Mouse (Mus musculus) heart, adult 2 months (tissue): ENCODE data around the gene Evi2a. TPM values are rescaled to one million over a fixed set of nuclear protein-coding genes. Genes with fewer than 3 reads are reported as not detected.
A peak's percentile ranks its signal among the peaks of the same experiment; 100 is the strongest.

Source experiments
- DNase-seq, 2 experiments: peaks; one replicate each; pipeline ENCODE4 v3.0.0; 2021
- H3K27ac ChIP-seq: fragments of 200-600 bp; 2 replicates; pipeline ENCODE4 v1.8.1; 2022
- H3K27me3 ChIP-seq: fragments of 200-500 bp; 2 replicates; pipeline ENCODE4 v1.6.1; 2012; ENCODE audit warnings: mild to moderate bottlenecking, low read length, inconsistent platforms, mixed read lengths; ENCODE audit not compliant: control insufficient read depth, insufficient read depth
- H3K36me3 ChIP-seq: fragments of 200-500 bp; 2 replicates; pipeline ENCODE4 v1.6.1; 2012; ENCODE audit warnings: low read length, inconsistent platforms; ENCODE audit not compliant: control insufficient read depth, insufficient read depth
- H3K4me1 ChIP-seq: fragments of 200-500 bp; 2 replicates; pipeline ENCODE4 v1.6.1; 2011; ENCODE audit warnings: low read length; ENCODE audit not compliant: control insufficient read depth, insufficient read depth
- H3K4me3 ChIP-seq: fragments of 200-600 bp; 2 replicates; pipeline ENCODE4 v1.8.1; 2022
- H3K79me2 ChIP-seq: fragments of 200-500 bp; replicated peaks from 2 replicates; pipeline ENCODE4 v1.6.1; 2012; ENCODE audit warnings: mild to moderate bottlenecking, inconsistent platforms, low read length, moderate library complexity, mixed read lengths; ENCODE audit not compliant: control insufficient read depth, insufficient read depth
- H3K9ac ChIP-seq: fragments of 200-500 bp; 2 replicates; pipeline ENCODE4 v1.6.1; 2012; ENCODE audit warnings: low read depth, mild to moderate bottlenecking, control low read depth, inconsistent platforms, low read length, mixed read lengths
- CTCF ChIP-seq: fragments of 200-600 bp; IDR thresholded peaks from 2 replicates; pipeline ENCODE4 v1.8.1; 2022; ENCODE audit warnings: antibody characterized with exemption, mild to moderate bottlenecking, moderate library complexity
- EP300 ChIP-seq: fragments of 200-500 bp; IDR thresholded peaks from 2 replicates; pipeline ENCODE4 v1.6.1; 2011; ENCODE audit warnings: low read depth, low read length, control low read depth; ENCODE audit not compliant: insufficient read depth
- POLR2A ChIP-seq: fragments of 200-500 bp; IDR thresholded peaks from 2 replicates; pipeline ENCODE4 v1.6.1; 2011; ENCODE audit warnings: mild to moderate bottlenecking, low read depth, low read length, control low read depth; ENCODE audit not compliant: insufficient read depth
- WGBS: fragments of 180-500 bp; shearing (Covaris S2); methylation state at CpG from one replicate; pipeline ENCODE4 v1.1.7; 2018; 5-methylcytosine and 5-hydroxymethylcytosine counted together
- intact Hi-C: fragments of 180-260 bp; cut with DNase I; formaldehyde crosslinking; loops from one replicate; pipeline ENCODE4 v1.15.1; 2025
- polyA plus RNA-seq: library from polyadenylated mRNA; depleted of rRNA; stranded (reverse); fragments of >200 nt; gene quantifications from 2 replicates; pipeline ENCODE4 v1.2.3, GENCODE M21; 2012
- total RNA-seq, 2 experiments: library from RNA; stranded (reverse); gene quantifications; 2 replicates each; pipeline ENCODE4 v1.2.3; 2021

The Evi2a gene
- total and polyA plus RNA-seq, 3 experiments = 1.9 to 3.8 (median 2.0) TPM

DNA sequence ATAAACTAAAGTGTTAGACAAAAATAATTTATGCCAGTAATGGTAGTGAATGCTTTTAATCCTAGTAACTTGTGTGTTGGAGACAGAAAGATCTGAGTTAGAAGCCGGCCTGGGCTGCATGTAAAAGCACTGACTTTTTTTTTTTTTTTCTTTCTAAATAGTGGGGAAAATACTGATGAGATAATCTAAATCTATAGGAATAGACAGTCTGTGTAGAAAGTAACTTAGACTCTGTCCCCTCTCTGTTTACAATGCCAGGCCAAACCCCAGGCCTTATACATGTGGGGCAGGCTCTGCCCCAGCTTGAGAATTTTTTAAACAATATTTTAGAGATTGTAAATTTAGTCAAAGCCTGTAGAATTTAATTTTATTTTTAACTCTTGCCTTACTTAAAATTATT lies 7.5 kb downstream of the Evi2a start:
- no peaks in the 10 kb centered on the region for H3K79me2 ChIP-seq
- no peak overlapping the region for H3K4me3 ChIP-seq
- H3K36me3 ChIP-seq = no peaks in the 10 kb centered on the region
- H3K4me1 ChIP-seq = peaks cover 4% of the 10 kb centered on the region
- intact Hi-C loops = no loop called here
- WGBS = 85% methylated on average over 1 of the region's 1 CpGs
- no peak for DNase-seq
- TF ChIP-seq POLR2A = no peak
- TF ChIP-seq CTCF = no peak
- TF ChIP-seq EP300 = no peak
- H3K27me3 ChIP-seq = no peaks in the 10 kb centered on the region
- H3K27ac ChIP-seq = no peak overlapping the region
- no peak overlapping the region for H3K9ac ChIP-seq

GRCm38 (mm10) chr11:79521930-79522329 lies 8.5 kb downstream of the Evi2a start:
- Histone ChIP-seq H3K36me3 (no peaks in the 10 kb centered on the region), H3K79me2 (no peaks in the 10 kb centered on the region), H3K27ac (no peak overlapping the region), H3K9ac (no peak overlapping the region), H3K4me1 (no peaks in the 10 kb centered on the region), H3K4me3 (no peak overlapping the region), H3K27me3 (no peaks in the 10 kb centered on the region)
- intact Hi-C loops = no loop called here
- TF ChIP-seq CTCF = 0 out of 2 replicates have a peak, but pooled peaks have one; percentile 2
- no peak for TF ChIP-seq POLR2A
- TF ChIP-seq EP300 = no peak
- DNase-seq = no peak

- Histone ChIP-seq H3K36me3 (no peaks in the 10 kb centered on the region), H3K79me2 (no peaks in the 10 kb centered on the region), H3K9ac (no peak overlapping the region), H3K4me1 (no peaks in the 10 kb centered on the region), H3K27me3 (no peaks in the 10 kb centered on the region), H3K4me3 (no peak overlapping the region), H3K27ac (no peak overlapping the region)
- intact Hi-C loops = no loop called here
- no peak for DNase-seq
- TF ChIP-seq EP300 (no peak), POLR2A (no peak), CTCF (no peak)
These were observed 9.6 kb downstream of the Evi2a start for GRCm38 (mm10) chr11:79520772-79521171.

GRCm38 (mm10) chr11:79519878-79520291 lies 10.5 kb downstream of the Evi2a start:
- Histone ChIP-seq H3K27me3 (no peaks in the 10 kb centered on the region), H3K4me3 (no peak overlapping the region), H3K9ac (no peak overlapping the region), H3K4me1 (no peaks in the 10 kb centered on the region), H3K27ac (no peak overlapping the region), H3K79me2 (no peaks in the 10 kb centered on the region), H3K36me3 (no peaks in the 10 kb centered on the region)
- no peak for DNase-seq
- 54% methylated on average over 1 of the region's 1 CpGs for WGBS
- TF ChIP-seq POLR2A = no peak
- no peak for TF ChIP-seq CTCF
- no peak for TF ChIP-seq EP300
- intact Hi-C loops = no loop called here

DNA sequence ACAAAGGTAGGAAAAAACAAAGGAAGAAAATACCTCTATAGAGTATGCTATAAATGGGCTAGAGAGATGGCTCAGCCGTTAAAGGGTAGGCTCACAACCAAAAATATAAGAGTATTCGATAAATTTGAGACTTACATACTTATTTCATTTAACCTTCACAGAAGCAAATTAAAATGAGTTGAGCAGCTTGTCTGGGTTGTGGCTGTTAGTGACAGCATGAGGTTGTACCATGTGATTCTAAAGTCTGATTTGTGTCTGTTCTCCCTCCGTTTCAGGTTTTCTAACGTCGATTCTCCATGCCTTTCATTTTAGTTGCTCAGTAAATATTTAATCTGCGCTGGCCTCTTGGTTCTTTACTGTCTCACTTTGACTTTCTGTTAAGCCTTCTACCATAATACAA lies 11.1 kb downstream of the Evi2a start:
- Histone ChIP-seq H3K4me1 (no peaks in the 10 kb centered on the region), H3K9ac (no peak overlapping the region), H3K79me2 (no peaks in the 10 kb centered on the region), H3K27ac (no peak overlapping the region), H3K27me3 (no peaks in the 10 kb centered on the region), H3K4me3 (no peak overlapping the region), H3K36me3 (no peaks in the 10 kb centered on the region)
- intact Hi-C loops = no loop called here
- TF ChIP-seq EP300 (no peak), CTCF (no peak), POLR2A (no peak)
- DNase-seq = no peak
- WGBS = 85% methylated on average over 6 of the region's 6 CpGs

DNA sequence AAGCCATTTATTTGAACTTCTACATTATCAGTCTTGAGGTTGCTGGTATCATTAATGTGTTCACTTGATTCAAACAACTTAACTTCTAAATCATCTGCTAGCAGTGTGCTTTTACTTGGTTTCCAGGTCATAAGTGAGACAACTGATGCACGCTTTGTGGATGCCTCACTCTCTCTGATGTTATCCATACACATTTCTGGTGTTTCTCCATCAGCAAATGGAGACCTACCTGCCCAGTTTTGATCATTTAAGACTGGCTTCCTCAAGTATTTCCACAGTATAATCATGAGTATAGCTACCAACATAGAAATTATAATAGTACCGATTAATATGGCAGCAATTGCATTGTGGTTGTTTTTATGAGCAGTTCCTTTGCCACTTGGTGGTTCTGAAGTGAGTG lies 14.6 kb downstream of the Evi2a start:
- DNase-seq = no peak
- Histone ChIP-seq H3K27me3 (no peaks in the 10 kb centered on the region), H3K36me3 (no peaks in the 10 kb centered on the region), H3K79me2 (no peaks in the 10 kb centered on the region), H3K27ac (no peak overlapping the region), H3K9ac (no peak overlapping the region), H3K4me1 (no peaks in the 10 kb centered on the region), H3K4me3 (no peak overlapping the region)
- 98% methylated on average over 2 of the region's 2 CpGs for WGBS
- TF ChIP-seq CTCF (no peak), POLR2A (no peak), EP300 (no peak)
- intact Hi-C loops = no loop called here
